Mouse (Mus musculus) G1E (cell line): Measurements from ENCODE around the gene Aqp9.

Experiments
- CTCF ChIP-seq: IDR thresholded peaks from 2 replicates; pipeline ENCODE4 v1.5.1; 2012; ENCODE audit warnings: low read depth, low read length, inconsistent platforms, mixed read lengths
- GATA1 ChIP-seq: IDR thresholded peaks from 2 replicates; pipeline ENCODE4 v1.6.1; 2012; ENCODE audit warnings: borderline replicate concordance, low read length, inconsistent platforms, mixed read lengths
- POLR2AphosphoS5 ChIP-seq: IDR thresholded peaks from 2 replicates; pipeline ENCODE4 v1.6.1; 2012; ENCODE audit warnings: low read depth, low read length, inconsistent platforms; ENCODE audit not compliant: insufficient replicate concordance

- TF ChIP-seq CTCF, result no peak
- TF ChIP-seq POLR2AphosphoS5, result no peak
- no peak for TF ChIP-seq GATA1
Observed at GRCm38 (mm10) chr9:71151386-71151785, 17.1 kb downstream of the Aqp9 start.
